19 mouse cellular contexts compared by ENCODE assay signal in genomic region chr4:151876400-151876799, GRCm38 (mm10). TPM values are rescaled to one million over a fixed set of nuclear protein-coding genes. Genes with fewer than 3 reads are reported as not detected.
DNase-seq lines count a peak whose midpoint lies in the region; ATAC-seq lines count a peak whose summit lies in the region.
"Had no signal": no experiment of that assay in that cellular context is flagged by ENCODE, and none has a peak within 500 bp of the region (broad histone marks: within the 10 kb centered on the region; RNA-seq: fewer than 3 reads in every experiment).

No protein-coding gene starts in this region.

- H3K27ac ChIP-seq in hindbrain, embryonic 11.5 days (ENCODE audit: low read depth, low read length), result no peak overlapping the region
- no peak overlapping the region for H3K27ac ChIP-seq in hindbrain, embryonic 10.5 days
- no peak overlapping the region for H3K27ac ChIP-seq in midbrain, embryonic 14.5 days (replicated peaks; ENCODE audit: low read depth, low read length)
- H3K27ac ChIP-seq: heart, embryonic 13.5 days; layer of hippocampus, adult 2 months; limb, embryonic 12.5 days; liver, embryonic 15.5 days had no signal

- H3K27me3 ChIP-seq in hindbrain, embryonic 11.5 days (ENCODE audit: control insufficient read depth, insufficient read depth, low read length), result no peaks in the 10 kb centered on the region
- H3K27me3 ChIP-seq in hindbrain, embryonic 10.5 days (ENCODE audit: insufficient read depth, poor library complexity, severe bottlenecking), result 0 out of 2 replicates have a peak, but pooled peaks cover 13% of the 10 kb centered on the region
- H3K27me3 ChIP-seq in midbrain, embryonic 14.5 days (ENCODE audit: control insufficient read depth, insufficient read depth, low read length), result 0 out of 2 replicates have a peak, but pooled peaks cover 5% of the 10 kb centered on the region

- peak; percentile 6 for DNase-seq in hindbrain, embryonic 11.5 days (ENCODE audit: low spot score)
- DNase-seq in hindbrain, embryonic 10.5 days (ENCODE audit: low spot score), result no peak
- DNase-seq in retina, postnatal 1 day, result peak; percentile 34
- DNase-seq in retina, embryonic 14.5 days (ENCODE audit: low spot score), result no peak
- DNase-seq in midbrain, embryonic 14.5 days, result peak; percentile 67
- DNase-seq in T-cell, adult 2 months (ENCODE audit: low spot score), result no peak
- DNase-seq in adrenal gland, postnatal 36 days, result no peak
- no peak for DNase-seq in right cerebral cortex, postnatal 36 days (ENCODE audit: low spot score in 2 of 2)
- DNase-seq: adrenal gland, postnatal 10 days; cerebellum, postnatal 10 days; heart, postnatal 4 days; kidney, adult 9 months; lung, postnatal 14 days; thymus, postnatal 4 days had no signal

- 59% methylated on average over 14 of the region's 14 CpGs for WGBS in hindbrain, embryonic 11.5 days
- WGBS in hindbrain, embryonic 10.5 days, result 62% methylated on average over 14 of the region's 14 CpGs
- 40% methylated on average over 14 of the region's 14 CpGs for WGBS in midbrain, embryonic 14.5 days

- no peak for ATAC-seq in hindbrain, embryonic 11.5 days (ENCODE audit: low FRiP score)
- ATAC-seq in midbrain, embryonic 14.5 days (ENCODE audit: low FRiP score, low TSS enrichment), result 0 out of 2 replicates have a peak, but pooled peaks have one; percentile 11

- no peak overlapping the region for H3K4me2 ChIP-seq in hindbrain, embryonic 11.5 days (replicated peaks; ENCODE audit: low read depth, low read length)
- H3K4me2 ChIP-seq in midbrain, embryonic 14.5 days (ENCODE audit: low read length), result peak overlapping the region; percentile 37
- H3K4me2 ChIP-seq: heart, embryonic 13.5 days; limb, embryonic 12.5 days; liver, embryonic 15.5 days had no signal

- no peak overlapping the region for H3K4me3 ChIP-seq in hindbrain, embryonic 11.5 days (ENCODE audit: low read depth, low read length)
- H3K4me3 ChIP-seq in hindbrain, embryonic 10.5 days, result no peak overlapping the region
- no peak overlapping the region for H3K4me3 ChIP-seq in midbrain, embryonic 14.5 days (replicated peaks; ENCODE audit: low read depth, low read length)
- H3K4me3 ChIP-seq: erythroblast, embryonic 14.5 days; heart, embryonic 13.5 days; layer of hippocampus, adult 2 months; limb, embryonic 12.5 days; liver, embryonic 15.5 days had no signal

- no peaks in the 10 kb centered on the region for H3K4me1 ChIP-seq in hindbrain, embryonic 11.5 days (replicated peaks; ENCODE audit: control insufficient read depth, insufficient read depth, low read length)
- peaks cover 7% of the 10 kb centered on the region; the same call in 1 of the 2 replicates for H3K4me1 ChIP-seq in hindbrain, embryonic 10.5 days (replicated peaks)
- peaks cover 6% of the 10 kb centered on the region; the same call in 1 of the 2 replicates for H3K4me1 ChIP-seq in midbrain, embryonic 14.5 days (ENCODE audit: control insufficient read depth, insufficient read depth, low read length)
- H3K4me1 ChIP-seq: heart, embryonic 13.5 days; limb, embryonic 12.5 days; liver, embryonic 15.5 days had no signal

- no peaks in the 10 kb centered on the region for H3K9me3 ChIP-seq in hindbrain, embryonic 11.5 days (ENCODE audit: control insufficient read depth, low read length)
- H3K9me3 ChIP-seq in hindbrain, embryonic 10.5 days, result peaks cover 11% of the 10 kb centered on the region; the same call in 1 of the 2 replicates
- no peaks in the 10 kb centered on the region for H3K9me3 ChIP-seq in midbrain, embryonic 14.5 days (ENCODE audit: control insufficient read depth, low read length)
- H3K9me3 ChIP-seq: limb, embryonic 12.5 days; liver, embryonic 15.5 days had no signal

- H3K36me3 ChIP-seq in hindbrain, embryonic 11.5 days (ENCODE audit: control insufficient read depth, insufficient read depth, low read length), result no peaks in the 10 kb centered on the region
- no peaks in the 10 kb centered on the region for H3K36me3 ChIP-seq in hindbrain, embryonic 10.5 days
- no peaks in the 10 kb centered on the region for H3K36me3 ChIP-seq in midbrain, embryonic 14.5 days (ENCODE audit: control insufficient read depth, insufficient read depth, low read length)
- H3K36me3 ChIP-seq: heart, embryonic 13.5 days; limb, embryonic 12.5 days; liver, embryonic 15.5 days had no signal

- H3K9ac ChIP-seq in hindbrain, embryonic 11.5 days (ENCODE audit: low read depth, low read length), result no peak overlapping the region
- H3K9ac ChIP-seq in midbrain, embryonic 14.5 days (replicated peaks; ENCODE audit: low read length), result no peak overlapping the region
- H3K9ac ChIP-seq: heart, embryonic 13.5 days; limb, embryonic 12.5 days; liver, embryonic 15.5 days had no signal

RNA-seq across cellular contexts. Expression of gene Camta1, which starts 14.7 kb away (rescaled TPM):
- polyA plus RNA-seq in hindbrain, embryonic 11.5 days (2014; fragmentation: Nextera tagmentation; extraction: Ambion mirVana), result 117 and 130 TPM in 2 replicates
- polyA plus RNA-seq in hindbrain, embryonic 10.5 days (2016; fragmentation: Nextera tagmentation; extraction: Ambion mirVana), result 111 and 140 TPM in 2 replicates
- 157 and 164 TPM in 2 replicates for polyA plus RNA-seq in midbrain, embryonic 14.5 days (2014; fragmentation: Nextera tagmentation; extraction: Ambion mirVana)
- 10 to 100 TPM; 28.7 to 33.3 TPM for total RNA-seq in adrenal gland, postnatal 36 days (2021)

RNA-seq across cellular contexts. Expression of gene Dnajc11, which starts 57.1 kb away (rescaled TPM):
- polyA plus RNA-seq in hindbrain, embryonic 11.5 days (2014; fragmentation: Nextera tagmentation; extraction: Ambion mirVana), result 73.8 and 80.1 TPM in 2 replicates
- polyA plus RNA-seq in hindbrain, embryonic 10.5 days (2016; fragmentation: Nextera tagmentation; extraction: Ambion mirVana), result 102 and 108 TPM in 2 replicates
- 69.2 and 75.2 TPM in 2 replicates for polyA plus RNA-seq in midbrain, embryonic 14.5 days (2014; fragmentation: Nextera tagmentation; extraction: Ambion mirVana)
- total RNA-seq in adrenal gland, postnatal 36 days (2021), result 10 to 100 TPM; 93.5 to 95.9 TPM

Comparison
In these comparisons a context has a peak if more than half of its experiments do, and no peak if none do; other contexts are left out.
1. DNase-seq: peak in hindbrain, embryonic 11.5 days (single experiment), retina, postnatal 1 day (single experiment) and midbrain, embryonic 14.5 days (single experiment); none in hindbrain, embryonic 10.5 days (single experiment), retina, embryonic 14.5 days (single experiment), T-cell, adult 2 months (single experiment), adrenal gland, postnatal 36 days (0 of 2) and right cerebral cortex, postnatal 36 days (0 of 2).